Mouse (Mus musculus) urinary bladder, postnatal 10 days (tissue): Measurements from ENCODE around the gene Spata31d1d.
"Not testable (repeated sequence)": the region's sequence is repeated elsewhere in the genome, so short reads cannot be mapped to it uniquely, and the experiment has no call there.

Experiments
- DNase-seq: peaks from one replicate; pipeline ENCODE4 v3.0.0; 2022; ENCODE audit warnings: low spot score

Gene Spata31d1d

DNA sequence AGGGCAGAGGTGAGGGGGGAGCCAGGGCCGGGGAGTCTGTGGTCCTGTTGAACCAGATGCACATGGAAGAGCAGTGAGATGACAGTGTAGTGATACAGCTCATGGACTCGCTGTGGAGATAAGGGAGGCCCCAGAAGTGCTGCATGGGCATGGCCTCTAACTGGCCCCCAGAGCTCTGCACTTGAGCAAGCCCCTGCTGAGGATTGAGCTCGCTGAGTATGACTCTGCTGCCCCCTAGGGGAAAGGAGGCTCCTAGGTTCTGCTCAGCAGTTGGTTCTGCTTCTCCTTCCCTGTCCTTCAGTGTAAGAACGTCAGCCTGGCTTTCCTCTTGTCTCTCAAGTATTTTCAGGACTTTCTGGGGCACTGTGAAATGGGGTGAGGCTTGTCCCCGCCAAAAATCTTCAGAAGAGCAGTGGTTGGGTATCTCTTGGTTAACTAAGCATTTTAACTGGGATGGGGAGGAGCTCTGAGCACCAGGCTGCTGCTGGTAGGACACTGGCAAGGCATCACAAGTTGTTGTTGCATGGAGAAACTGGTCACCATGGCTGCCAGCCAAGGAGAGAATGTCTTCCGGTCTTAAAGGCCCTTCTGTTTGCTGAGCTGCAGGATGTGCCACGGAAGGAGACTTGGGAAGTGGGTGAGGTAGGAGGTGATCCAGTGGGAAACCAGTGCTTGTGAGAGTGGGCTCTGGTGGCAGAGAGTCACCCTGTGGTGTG lies 3.0 kb downstream of the Spata31d1d start:
- DNase-seq = no peak

DNA sequence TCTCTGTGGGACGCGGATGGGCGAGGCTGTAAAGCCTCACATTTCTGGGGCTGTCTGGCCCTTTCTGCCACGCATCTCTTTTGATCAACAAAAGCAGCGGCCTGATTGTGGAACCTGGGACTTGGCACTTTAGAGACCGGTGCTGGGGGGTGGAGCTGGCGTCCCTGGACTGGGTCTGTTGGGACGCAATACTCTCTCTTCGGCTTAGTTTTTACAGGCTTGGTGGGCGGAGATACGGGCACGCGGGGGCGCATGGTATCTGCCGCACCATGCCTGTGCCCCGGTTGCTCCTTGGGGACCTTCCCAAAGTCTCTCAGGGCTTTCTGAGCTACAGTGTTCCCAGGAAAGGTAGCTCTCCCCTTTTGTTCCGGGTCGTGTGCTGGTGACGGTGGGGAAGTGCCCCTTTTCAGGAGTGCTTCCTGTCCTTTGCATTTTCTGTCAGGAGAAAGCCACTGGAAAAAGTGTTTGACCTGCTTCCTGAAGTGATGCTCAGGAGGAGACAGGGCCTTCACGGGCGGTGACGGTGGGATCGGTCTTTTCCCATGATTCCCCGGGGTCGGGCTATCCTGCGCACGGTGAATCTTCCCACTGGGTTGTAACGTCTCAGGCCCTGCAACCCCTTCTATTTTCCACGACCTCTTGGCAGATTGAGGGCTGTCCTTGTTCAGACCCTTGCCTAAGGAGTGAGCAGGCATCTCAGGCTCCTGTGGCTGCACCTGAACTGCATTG lies 5.2 kb downstream of the Spata31d1d start:
- DNase-seq = no peak

DNA sequence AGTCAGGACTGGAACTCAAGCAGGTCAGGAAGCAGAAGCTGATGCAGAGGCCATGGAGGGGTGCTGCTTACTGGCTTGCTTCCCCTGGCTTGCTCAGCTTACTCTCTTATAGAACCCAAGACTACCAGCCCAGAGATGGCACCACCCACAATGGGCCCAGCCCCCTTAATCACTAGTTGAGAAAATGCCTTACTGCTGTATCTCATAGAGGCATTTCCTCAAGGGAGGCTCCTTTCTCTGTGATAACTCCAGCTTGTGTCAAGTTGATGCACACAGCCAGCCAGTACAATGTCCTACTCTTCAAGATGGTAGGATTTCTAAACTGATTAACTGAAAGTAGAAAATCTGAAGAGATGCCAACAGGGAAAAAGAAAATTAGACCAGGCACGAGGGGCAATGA lies 9.5 kb downstream of the Spata31d1d start:
- DNase-seq = not testable (repeated sequence)

DNA sequence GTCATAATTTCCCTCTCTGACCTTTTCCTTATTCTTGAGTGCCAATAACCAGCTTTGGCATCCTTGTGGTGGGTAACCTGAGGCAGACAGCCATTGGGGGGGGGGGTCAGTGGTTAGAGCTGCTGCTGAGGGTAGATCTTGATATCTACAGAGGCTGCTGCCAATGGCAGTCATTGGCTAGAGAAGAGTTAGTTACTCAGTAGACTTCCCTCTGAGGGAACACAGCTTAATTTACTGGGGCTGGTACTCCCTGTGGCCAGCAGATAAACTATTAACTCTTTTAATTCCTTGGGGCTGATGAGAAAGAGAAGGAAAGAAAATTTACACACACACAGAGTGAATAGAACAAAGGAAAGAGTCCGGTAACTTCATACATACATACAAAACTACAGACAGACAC lies 12.1 kb downstream of the Spata31d1d start:
- DNase-seq = no peak

DNA sequence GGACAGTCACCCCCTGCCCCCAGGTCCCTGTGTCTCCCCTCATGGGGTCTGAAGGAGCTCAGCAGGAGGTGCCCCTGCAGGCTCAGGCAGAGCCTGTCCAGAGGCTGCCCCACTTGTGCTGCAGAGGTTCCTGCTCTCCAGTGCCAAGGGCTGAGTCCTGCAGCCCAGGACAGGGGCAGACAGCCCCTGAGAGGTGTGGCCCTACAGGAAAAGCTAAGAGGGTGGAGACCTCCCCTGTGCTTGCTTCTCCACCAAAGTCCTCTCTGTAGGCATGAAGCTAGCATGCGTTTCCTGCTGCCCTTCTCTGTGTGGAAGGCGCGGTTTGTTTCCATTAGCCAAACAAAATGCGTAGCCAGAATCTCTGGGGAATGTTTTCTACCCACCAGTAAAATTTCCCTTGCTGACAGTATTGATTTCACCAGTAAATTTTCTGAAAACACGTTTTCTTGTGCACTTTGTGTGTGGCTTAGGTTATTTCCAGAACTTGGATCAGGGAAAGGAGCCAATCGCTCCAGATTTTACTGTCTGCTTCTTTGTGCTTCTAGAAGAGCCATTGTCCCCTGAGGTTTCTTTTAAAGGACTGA lies 12.6 kb downstream of the Spata31d1d start:
- DNase-seq = not testable (repeated sequence)

DNA sequence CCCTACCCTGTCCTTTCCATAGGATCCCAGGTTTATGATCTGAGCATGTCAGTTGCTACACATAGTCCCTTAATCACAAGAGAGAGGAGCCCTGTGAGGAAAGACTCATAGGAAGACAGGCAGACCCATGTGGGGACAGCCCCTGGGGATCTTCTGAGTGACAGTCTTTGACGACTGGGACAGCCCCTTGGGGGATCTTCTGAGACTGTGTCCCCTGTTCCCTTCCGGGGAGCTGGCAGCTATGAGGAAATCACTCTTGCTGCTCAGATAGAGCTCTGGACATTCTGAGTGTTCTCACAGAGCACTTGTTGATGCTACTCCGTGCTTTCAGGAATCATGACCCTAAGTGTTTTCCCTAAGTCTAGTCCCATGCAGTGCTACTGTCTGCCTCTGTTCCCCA lies 17.8 kb downstream of the Spata31d1d start:
- DNase-seq = no peak

DNA sequence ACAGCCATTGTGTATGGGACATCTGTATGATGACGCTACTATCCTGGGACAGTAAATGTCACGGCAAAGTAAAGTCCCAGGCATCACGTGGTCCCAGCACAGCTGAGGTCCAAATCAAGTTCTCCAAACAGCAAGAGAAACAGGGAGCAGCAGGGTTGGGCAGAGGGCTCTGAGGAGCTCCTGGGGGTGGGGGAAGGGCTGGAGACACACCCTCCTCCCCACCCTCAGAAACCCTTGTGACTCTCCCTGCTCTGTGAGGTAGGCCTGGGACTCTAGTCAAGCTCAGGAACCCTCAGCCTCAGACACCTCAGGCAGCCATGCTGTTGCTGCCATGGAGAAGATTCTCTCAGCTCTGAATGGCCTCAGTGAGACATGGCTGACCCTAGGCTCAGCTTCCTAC lies 19.6 kb downstream of the Spata31d1d start, which contains the start of gene Spata31d1b:
Gene Spata31d1b, plus strand, starts transcription at position 301 of the 400 bp plus-strand sequence.
- DNase-seq = not testable (repeated sequence)

DNA sequence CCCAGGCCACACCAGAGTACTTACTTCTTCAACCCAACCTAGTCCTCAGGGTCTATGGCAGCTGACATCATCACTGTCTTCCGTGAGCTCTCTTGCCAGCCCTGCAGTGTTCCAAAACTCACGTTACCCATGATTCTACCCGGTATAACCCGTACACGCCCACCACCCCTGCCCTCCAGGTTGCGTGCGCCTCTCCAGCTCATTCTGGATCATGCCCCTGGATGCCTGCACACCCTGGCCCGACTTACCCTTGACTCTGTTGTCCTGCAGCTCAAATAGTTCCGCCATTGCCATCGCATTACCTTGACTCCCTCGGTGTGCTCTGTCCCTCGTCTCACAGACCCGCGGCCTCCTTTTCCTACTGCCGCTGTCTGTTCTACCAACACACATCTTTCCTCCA lies 21.3 kb downstream of the Spata31d1d start, which contains the start of gene Spata31d1a:
Gene Spata31d1a, minus strand, starts transcription at position 101 of the 400 bp plus-strand sequence.
- DNase-seq = no peak

DNA sequence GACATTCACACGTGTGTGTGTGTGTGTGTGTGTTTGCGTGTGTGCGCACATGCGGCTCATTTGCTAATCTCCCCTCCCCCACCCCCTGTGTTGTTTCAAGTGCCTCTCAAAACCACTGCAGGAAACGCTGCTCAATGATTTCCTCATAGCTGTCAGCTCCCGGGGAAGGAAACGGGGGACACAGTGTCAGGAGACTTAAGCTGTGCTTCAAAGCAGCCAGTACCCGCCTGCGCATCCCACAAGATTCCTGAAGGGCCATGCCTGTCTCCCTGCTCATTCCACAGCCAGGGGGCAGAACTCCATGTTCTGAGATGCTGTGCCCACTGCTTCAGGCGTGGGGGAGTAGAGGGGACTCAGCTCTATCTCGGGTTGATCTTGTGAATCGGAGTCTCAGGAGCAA lies 27.0 kb downstream of the Spata31d1d start:
- no peak for DNase-seq

DNA sequence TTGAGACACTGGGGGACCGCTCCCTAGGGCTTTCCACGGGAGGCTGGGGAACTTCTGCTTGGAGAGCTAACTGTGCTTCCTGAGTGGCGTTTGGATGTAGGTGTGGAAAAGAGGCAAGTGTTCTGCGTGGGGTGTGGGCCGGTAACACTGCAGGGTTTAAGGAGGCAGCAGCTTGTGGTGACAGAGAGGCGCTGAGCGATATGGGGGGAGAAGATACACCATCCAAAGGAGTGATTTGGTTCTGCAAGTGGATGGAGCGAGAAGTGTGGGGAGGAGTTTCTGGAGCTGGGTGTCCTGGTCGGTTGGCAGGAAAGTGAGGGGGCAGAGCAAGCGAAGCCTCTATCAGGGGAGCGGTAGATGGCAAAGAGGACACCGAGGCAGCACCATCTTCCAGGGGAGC lies 28.0 kb downstream of the Spata31d1d start:
- DNase-seq = no peak

DNA sequence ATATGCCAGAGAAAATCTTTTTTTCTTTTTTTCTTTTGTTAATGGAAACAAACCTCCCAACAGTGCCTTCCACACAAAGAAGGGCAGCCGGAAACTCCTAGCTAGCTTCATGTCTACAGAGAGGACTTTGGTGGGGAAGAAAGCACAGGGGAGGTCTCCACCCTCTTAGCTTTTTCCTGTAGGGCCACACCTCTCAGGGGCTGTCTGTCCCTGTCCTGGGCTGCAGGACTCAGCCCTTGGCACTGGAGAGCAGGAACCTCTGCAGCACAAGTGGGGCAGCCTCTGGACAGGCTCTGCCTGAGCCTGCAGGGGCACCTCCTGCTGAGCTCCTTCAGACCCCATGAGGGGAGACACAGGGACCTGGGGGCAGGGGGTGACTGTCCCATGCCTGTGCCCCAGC lies 31.4 kb downstream of the Spata31d1d start:
- DNase-seq = not testable (repeated sequence)

DNA sequence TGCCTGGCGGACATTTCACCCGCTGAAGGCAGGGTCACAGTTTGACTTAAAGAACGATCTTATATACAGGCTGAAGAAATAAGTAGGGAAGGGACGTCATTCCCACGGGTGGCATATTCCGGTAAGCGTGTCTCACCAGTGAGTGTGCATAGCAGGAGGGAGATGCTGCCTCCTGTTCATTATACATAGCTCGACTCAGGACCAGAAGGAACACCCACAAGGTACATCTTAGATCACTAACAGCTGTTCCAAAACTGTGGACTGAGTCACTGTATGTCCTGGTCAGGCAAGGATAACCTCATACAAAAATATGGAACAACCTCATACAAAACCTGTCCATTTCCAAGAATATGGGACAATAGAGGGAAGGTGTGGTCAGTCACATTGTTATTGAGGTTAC lies 32.4 kb downstream of the Spata31d1d start:
- DNase-seq = no peak

DNA sequence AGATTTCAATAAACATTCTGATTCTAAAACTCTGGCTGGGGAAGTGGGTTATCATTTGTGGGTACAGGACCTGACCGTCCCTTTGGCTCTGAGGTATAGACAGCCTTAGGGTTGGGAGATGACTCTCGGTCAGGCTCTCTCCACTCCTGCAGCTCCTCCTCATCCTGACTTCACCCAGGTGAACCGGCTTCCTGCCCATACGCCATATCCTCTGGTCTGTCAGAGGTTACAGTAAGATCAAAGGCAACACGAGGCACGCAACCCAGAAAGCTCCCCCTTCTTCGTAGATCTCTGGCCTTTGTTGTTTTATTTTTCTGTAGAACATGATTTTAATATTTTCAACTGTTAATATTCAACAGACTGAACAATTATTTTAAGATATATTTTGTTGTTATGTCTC lies 35.8 kb downstream of the Spata31d1d start:
- DNase-seq = no peak

DNA sequence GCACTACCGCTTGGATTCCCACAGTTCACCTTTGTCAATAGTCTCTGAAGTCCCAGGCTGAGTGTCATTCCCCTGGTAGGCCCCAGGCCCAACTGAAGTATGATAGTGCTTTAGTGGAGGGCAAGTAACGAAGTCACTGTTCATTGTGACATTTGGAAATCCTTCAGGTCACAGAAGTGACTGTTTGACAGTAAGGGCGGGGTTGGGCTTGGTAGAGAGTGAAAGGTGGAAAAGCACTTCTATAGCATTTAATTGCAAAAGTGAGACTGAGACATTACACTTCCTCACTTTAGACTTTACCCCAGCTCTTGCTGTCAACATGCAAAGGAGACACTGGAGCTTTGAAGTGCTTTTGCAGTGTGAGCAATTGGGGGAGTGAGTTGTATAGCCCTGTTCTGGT lies 37.5 kb downstream of the Spata31d1d start, which contains the start of gene 4921517D22Rik:
Gene 4921517D22Rik, minus strand, starts transcription at position 101 of the 400 bp plus-strand sequence.
- DNase-seq = no peak

DNA sequence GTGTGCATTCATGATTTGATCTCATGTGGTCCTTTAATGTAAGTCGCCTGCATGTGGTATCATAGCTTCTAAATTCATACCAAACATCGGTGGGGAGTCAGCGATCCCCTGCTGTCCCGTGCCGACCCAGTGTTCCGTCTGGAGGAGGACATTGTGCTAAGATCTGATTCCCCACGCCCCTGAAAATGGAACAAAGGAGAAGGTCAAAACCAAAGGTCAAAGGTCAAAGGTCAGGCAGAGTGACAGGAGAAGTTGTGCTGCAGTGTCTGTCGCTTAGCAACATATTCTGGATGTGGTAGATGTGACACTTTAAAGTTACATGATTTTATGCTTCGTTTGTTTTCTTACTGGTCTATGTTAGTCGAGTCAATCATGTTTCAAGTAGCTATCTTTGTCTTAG lies 40.1 kb downstream of the Spata31d1d start:
- no peak for DNase-seq

DNA sequence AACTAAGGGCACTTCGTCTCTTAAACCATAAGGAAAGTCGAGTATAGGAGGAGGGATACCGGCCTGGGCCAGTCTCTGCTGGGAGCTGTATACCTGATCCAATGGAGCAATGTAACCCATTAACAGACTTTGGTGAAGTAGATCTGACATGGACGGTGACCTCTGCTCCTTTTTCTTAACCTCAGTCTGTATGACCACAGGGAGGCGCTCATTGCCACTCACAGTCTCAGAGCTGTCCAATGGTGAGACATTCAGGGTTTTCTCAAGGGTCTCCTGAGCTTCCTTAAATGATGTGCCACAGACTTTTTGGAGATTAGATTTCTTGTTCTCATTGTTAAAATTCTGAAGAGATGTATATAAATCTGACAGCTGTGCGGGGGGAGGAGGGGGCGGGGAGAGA lies 41.0 kb downstream of the Spata31d1d start:
- DNase-seq = no peak

DNA sequence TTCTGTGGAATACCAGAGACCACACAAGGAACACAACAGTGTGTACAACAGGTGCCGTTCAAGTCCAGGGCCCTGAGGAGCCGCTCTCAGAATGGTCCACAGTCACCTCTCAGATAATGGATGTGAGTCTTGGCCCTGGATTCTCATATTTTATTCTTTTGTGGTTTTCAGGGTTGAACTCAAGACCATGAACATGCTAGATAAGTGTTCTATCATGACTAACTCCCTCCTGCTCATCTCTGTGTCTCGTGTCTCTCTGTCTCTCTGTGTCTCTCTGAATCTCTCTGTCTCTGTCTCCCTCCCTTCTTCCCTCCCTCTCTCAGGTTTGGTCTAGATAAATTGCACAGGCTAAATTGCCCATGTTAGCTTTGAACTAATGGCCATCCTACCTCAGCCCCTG lies 41.7 kb downstream of the Spata31d1d start:
- no peak for DNase-seq

DNA sequence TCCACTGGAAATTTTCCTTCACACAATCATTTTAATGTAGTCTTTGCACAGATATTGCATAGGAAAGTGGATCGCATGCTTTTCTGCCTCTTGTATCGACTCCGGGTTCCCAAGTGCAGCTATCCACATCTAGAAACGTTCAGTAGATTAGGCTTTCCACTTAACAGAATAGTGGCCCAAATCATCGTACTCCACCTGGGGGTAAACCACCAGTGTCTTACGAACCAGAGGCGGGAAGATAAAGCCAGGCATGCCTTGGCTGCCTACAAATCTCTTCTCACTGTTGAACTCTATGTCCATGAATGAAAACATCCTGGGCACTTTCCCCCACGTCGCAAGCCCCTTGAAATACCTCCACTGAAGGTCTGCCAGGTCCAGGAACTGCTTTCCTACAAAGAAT lies 42.2 kb downstream of the Spata31d1d start:
- DNase-seq = no peak

DNA sequence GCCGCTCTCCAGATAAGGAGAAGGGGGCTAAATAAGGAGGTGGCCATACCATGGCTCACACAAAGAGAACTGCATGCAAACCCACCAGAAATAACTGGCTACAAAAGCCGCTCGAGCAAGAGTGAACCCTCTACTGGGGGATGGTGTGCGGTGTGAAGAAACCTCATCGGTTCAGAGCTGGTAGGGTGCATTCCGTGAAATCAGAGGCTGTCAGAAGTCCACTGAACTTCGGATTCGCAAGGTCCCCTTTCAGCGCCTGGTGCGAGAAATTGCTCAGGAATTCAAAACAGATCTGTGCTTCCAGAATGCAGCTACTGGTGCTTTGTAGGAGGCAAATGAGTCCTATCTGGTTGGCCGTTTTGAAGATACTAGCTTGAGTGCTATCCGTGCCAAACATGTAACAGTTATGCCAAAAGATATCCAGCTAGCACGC lies 43.2 kb downstream of the Spata31d1d start:
- no peak for DNase-seq

DNA sequence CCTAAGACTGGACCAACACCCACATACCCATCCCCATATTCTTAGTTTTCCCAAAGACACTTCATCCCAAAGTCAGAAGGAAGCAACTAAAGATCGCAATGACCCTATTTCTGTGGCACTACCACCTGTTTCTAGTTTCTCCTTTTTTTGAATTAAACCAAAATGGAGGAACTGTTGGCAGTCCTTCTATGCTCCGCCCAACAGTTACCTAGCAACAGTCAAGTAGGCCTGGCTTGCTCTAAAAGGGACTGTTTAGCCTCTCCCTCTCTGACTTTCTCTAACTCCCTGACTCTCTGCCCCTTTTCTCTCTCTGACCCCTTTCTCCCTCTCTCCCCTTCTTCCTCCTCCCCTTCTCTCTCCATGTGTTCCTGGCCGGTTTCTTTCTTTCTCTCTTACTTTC lies 46.3 kb downstream of the Spata31d1d start:
- DNase-seq = no peak

DNA sequence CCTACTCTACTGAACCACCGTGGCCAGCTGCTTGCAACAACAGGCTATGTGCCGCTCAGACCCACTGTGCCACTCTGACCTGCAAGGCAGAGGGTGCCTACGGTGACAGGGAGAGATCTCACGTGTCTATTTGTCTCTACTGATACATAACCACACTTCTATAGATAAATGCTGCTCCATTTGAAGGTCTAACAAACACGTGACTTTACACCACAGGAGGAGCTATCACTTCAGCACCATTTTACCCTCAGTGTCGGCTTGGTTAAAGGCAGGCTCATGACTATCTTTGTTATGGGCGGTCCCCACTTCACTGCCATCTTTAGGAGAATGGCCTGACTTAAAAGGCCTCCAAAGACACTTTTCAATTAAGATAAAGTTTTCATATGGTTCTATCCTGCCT lies 48.9 kb downstream of the Spata31d1d start:
- DNase-seq = no peak

DNA sequence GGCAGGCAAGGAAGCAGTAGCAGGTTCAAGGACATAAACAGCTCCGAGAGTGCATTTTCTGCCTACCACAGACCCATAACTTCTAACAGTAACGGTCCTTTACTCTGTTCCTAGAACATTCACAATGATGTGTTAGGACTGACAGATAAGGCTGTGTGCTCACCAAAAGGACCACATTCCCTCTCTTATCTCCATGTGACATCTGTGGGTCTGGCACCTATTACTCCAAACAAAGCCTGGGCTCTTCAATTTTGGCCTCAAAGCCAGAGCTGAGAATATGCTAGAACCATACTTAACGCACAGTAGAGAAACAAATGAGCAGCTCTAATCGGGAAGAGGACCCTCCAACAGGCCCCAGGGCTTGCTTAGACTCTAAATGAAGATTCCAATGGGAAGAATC lies 51.6 kb downstream of the Spata31d1d start:
- DNase-seq = no peak

DNA sequence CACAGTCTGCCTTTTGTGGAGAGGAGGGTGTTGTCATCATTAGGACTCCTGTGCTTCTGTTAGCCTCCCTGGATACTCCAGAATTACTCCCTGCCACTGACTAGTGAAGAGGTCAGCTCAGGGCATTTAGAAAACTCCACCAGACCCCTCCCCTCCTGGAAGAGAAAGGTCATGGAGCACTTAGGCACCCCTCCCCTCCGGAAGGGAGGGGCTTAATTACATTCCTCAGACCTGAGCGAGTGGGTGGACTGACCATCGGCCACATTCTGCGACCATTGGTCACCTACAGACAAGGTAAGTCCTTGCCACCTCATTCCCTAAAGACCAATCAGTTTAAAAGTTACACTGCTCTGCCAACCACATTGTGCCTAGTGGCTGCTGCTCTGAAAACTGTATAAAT lies 52.2 kb downstream of the Spata31d1d start:
- no peak for DNase-seq
